Mouse (Mus musculus) liver, embryonic 15.5 days (tissue): ENCODE data around the gene Cpa2. TPM values are rescaled to one million over a fixed set of nuclear protein-coding genes. Genes with fewer than 3 reads are reported as not detected.

Experiments used
- ATAC-seq: fragments of 200-750 bp; cut with Nextera tagmentation; 2 replicates; pipeline ENCODE4 v1.8.0; 2017; ENCODE audit warnings: moderate number of reproducible peaks, mild to moderate bottlenecking, moderate library complexity; ENCODE audit not compliant: insufficient read depth
- H3K27ac ChIP-seq: fragments of 300-500 bp; sonication (generic); replicated peaks from 2 replicates; pipeline ENCODE4 v1.5.1; 2015; ENCODE audit warnings: mild to moderate bottlenecking, inconsistent platforms
- H3K27me3 ChIP-seq: fragments of 300-500 bp; sonication (generic); 2 replicates; pipeline ENCODE4 v1.6.1; 2015; ENCODE audit warnings: mild to moderate bottlenecking, inconsistent platforms
- H3K36me3 ChIP-seq: fragments of 300-500 bp; sonication (generic); replicated peaks from 2 replicates; pipeline ENCODE4 v1.6.1; 2015; ENCODE audit warnings: moderate library complexity, mild to moderate bottlenecking, inconsistent platforms
- H3K4me1 ChIP-seq: fragments of 300-500 bp; sonication (generic); replicated peaks from 2 replicates; pipeline ENCODE4 v1.6.1; 2015; ENCODE audit warnings: inconsistent platforms
- H3K4me2 ChIP-seq: fragments of 300-500 bp; sonication (generic); 2 replicates; pipeline ENCODE4 v1.6.1; 2015; ENCODE audit warnings: moderate library complexity, mild to moderate bottlenecking, inconsistent platforms
- H3K4me3 ChIP-seq: fragments of 300-500 bp; sonication (generic); replicated peaks from 2 replicates; pipeline ENCODE4 v1.5.1; 2015; ENCODE audit warnings: mild to moderate bottlenecking, inconsistent platforms
- H3K9ac ChIP-seq: fragments of 300-500 bp; sonication (generic); 2 replicates; pipeline ENCODE4 v1.6.1; 2015; ENCODE audit warnings: moderate library complexity, mild to moderate bottlenecking, inconsistent platforms
- H3K9me3 ChIP-seq: fragments of 300-500 bp; sonication (generic); replicated peaks from 2 replicates; pipeline ENCODE4 v1.6.1; 2016; ENCODE audit warnings: inconsistent platforms
- WGBS: fragments of 180-500 bp; shearing (Covaris S2); methylation state at CpG from one replicate; pipeline ENCODE4 v1.1.7; 2015; ENCODE audit warnings: mixed read lengths; ENCODE audit not compliant: insufficient replicate concordance; 5-methylcytosine and 5-hydroxymethylcytosine counted together
- polyA plus RNA-seq: library from polyadenylated mRNA; unstranded; fragments of >200 nt; fragmentation: Nextera tagmentation; extraction: Ambion mirVana; gene quantifications from 2 replicates; pipeline ENCODE4 v1.2.1, GENCODE M21; 2015

Gene Cpa2
- polyA plus RNA-seq, 1 experiment from 2014 or later: 1.7 TPM

- ATAC-seq: no peak
- Histone ChIP-seq H3K9me3 (no peaks in the 10 kb centered on the region), H3K4me3 (no peak overlapping the region), H3K27ac (0 out of 2 replicates have a peak overlapping the region, but pooled peaks have one; percentile 9), H3K27me3 (peaks cover 87% of the 10 kb centered on the region), H3K4me1 (peaks cover 18% of the 10 kb centered on the region), H3K36me3 (no peaks in the 10 kb centered on the region), H3K9ac (no peak overlapping the region), H3K4me2 (peak overlapping the region; percentile 33)
- 14% methylated on average over 15 of the region's 15 CpGs for WGBS
These were observed 7.9 kb downstream of the Cpa2 start for GRCm38 (mm10) chr6:30549231-30549761.

- no peak overlapping the region for H3K4me3 ChIP-seq
- ATAC-seq: no peak
- no peaks in the 10 kb centered on the region for H3K9me3 ChIP-seq
- peaks cover 73% of the 10 kb centered on the region for H3K27me3 ChIP-seq
- H3K4me1 ChIP-seq: peaks cover 18% of the 10 kb centered on the region
- H3K4me2 ChIP-seq: no peak overlapping the region
- 41% methylated on average over 7 of the region's 7 CpGs for WGBS
- no peak overlapping the region for H3K9ac ChIP-seq
- H3K27ac ChIP-seq: no peak overlapping the region
- H3K36me3 ChIP-seq: no peaks in the 10 kb centered on the region
These were observed 9.3 kb downstream of the Cpa2 start for GRCm38 (mm10) chr6:30550496-30551192.

GRCm38 (mm10) chr6:30551193-30551515, 9.8 kb downstream of the Cpa2 start:
- Histone ChIP-seq H3K4me1 (peaks cover 18% of the 10 kb centered on the region), H3K27ac (no peak overlapping the region), H3K4me2 (no peak overlapping the region), H3K36me3 (no peaks in the 10 kb centered on the region), H3K27me3 (peaks cover 68% of the 10 kb centered on the region), H3K4me3 (no peak overlapping the region), H3K9ac (no peak overlapping the region), H3K9me3 (no peaks in the 10 kb centered on the region)
- no peak for ATAC-seq

- Histone ChIP-seq H3K27me3 (peaks cover 61% of the 10 kb centered on the region), H3K4me3 (no peak overlapping the region), H3K9me3 (no peaks in the 10 kb centered on the region), H3K36me3 (no peaks in the 10 kb centered on the region), H3K4me1 (peaks cover 13% of the 10 kb centered on the region), H3K4me2 (no peak overlapping the region), H3K9ac (no peak overlapping the region), H3K27ac (no peak overlapping the region)
- 18% methylated on average over 23 of the region's 23 CpGs for WGBS
- no peak for ATAC-seq
These were observed 10.5 kb downstream of the Cpa2 start for GRCm38 (mm10) chr6:30551644-30552580.

- Histone ChIP-seq H3K9me3 (no peaks in the 10 kb centered on the region), H3K27me3 (peaks cover 54% of the 10 kb centered on the region), H3K9ac (no peak overlapping the region), H3K4me2 (no peak overlapping the region), H3K36me3 (no peaks in the 10 kb centered on the region), H3K4me1 (peaks cover 13% of the 10 kb centered on the region), H3K4me3 (no peak overlapping the region), H3K27ac (no peak overlapping the region)
- ATAC-seq: no peak
- 45% methylated on average over 6 of the region's 6 CpGs for WGBS
These were observed 11.2 kb downstream of the Cpa2 start for GRCm38 (mm10) chr6:30552628-30553027.

GRCm38 (mm10) chr6:30553381-30554010, 12.1 kb downstream of the Cpa2 start:
- peaks cover 45% of the 10 kb centered on the region for H3K27me3 ChIP-seq
- H3K4me1 ChIP-seq: peaks cover 8% of the 10 kb centered on the region; the same call in 1 of the 2 replicates
- ATAC-seq: no peak
- no peak overlapping the region for H3K27ac ChIP-seq
- H3K4me3 ChIP-seq: no peak overlapping the region
- WGBS: 60% methylated on average over 7 of the region's 7 CpGs
- no peaks in the 10 kb centered on the region for H3K36me3 ChIP-seq
- no peak overlapping the region for H3K9ac ChIP-seq
- H3K9me3 ChIP-seq: no peaks in the 10 kb centered on the region
- no peak overlapping the region for H3K4me2 ChIP-seq

- no peaks in the 10 kb centered on the region for H3K36me3 ChIP-seq
- ATAC-seq: no peak
- no peak overlapping the region for H3K4me3 ChIP-seq
- H3K9me3 ChIP-seq: no peaks in the 10 kb centered on the region
- peaks cover 41% of the 10 kb centered on the region for H3K27me3 ChIP-seq
- H3K4me1 ChIP-seq: peaks cover 6% of the 10 kb centered on the region; the same call in 1 of the 2 replicates
- WGBS: 71% methylated on average over 5 of the region's 5 CpGs
- H3K9ac ChIP-seq: no peak overlapping the region
- H3K27ac ChIP-seq: no peak overlapping the region
- H3K4me2 ChIP-seq: no peak overlapping the region
These were observed 12.7 kb downstream of the Cpa2 start for GRCm38 (mm10) chr6:30554092-30554491.

GRCm38 (mm10) chr6:30554621-30555170, 13.3 kb downstream of the Cpa2 start:
- Histone ChIP-seq H3K4me1 (no peaks in the 10 kb centered on the region), H3K9me3 (no peaks in the 10 kb centered on the region), H3K4me3 (no peak overlapping the region), H3K9ac (no peak overlapping the region), H3K27ac (no peak overlapping the region), H3K36me3 (no peaks in the 10 kb centered on the region), H3K27me3 (peaks cover 35% of the 10 kb centered on the region), H3K4me2 (no peak overlapping the region)
- ATAC-seq: no peak
- 84% methylated on average over 5 of the region's 5 CpGs for WGBS

- no peak for ATAC-seq
- H3K4me2 ChIP-seq: no peak overlapping the region
- no peaks in the 10 kb centered on the region for H3K9me3 ChIP-seq
- H3K4me1 ChIP-seq: no peaks in the 10 kb centered on the region
- H3K9ac ChIP-seq: no peak overlapping the region
- H3K27ac ChIP-seq: no peak overlapping the region
- 25% methylated on average over 4 of the region's 9 CpGs for WGBS
- peaks cover 23% of the 10 kb centered on the region for H3K27me3 ChIP-seq
- no peak overlapping the region for H3K4me3 ChIP-seq
- no peaks in the 10 kb centered on the region for H3K36me3 ChIP-seq
These were observed 14.7 kb downstream of the Cpa2 start for GRCm38 (mm10) chr6:30556080-30556479.

- Histone ChIP-seq H3K27me3 (peaks cover 5% of the 10 kb centered on the region), H3K4me1 (no peaks in the 10 kb centered on the region), H3K9ac (no peak overlapping the region), H3K9me3 (no peaks in the 10 kb centered on the region), H3K36me3 (no peaks in the 10 kb centered on the region), H3K27ac (no peak overlapping the region), H3K4me3 (no peak overlapping the region), H3K4me2 (no peak overlapping the region)
- ATAC-seq: no peak
- 30% methylated on average over 1 of the region's 1 CpGs for WGBS
These were observed 18.3 kb downstream of the Cpa2 start for GRCm38 (mm10) chr6:30559726-30560125.

GRCm38 (mm10) chr6:30562132-30562531, 20.8 kb downstream of the Cpa2 start:
- Histone ChIP-seq H3K4me3 (no peak overlapping the region), H3K27me3 (peaks cover 5% of the 10 kb centered on the region), H3K36me3 (no peaks in the 10 kb centered on the region), H3K4me1 (no peaks in the 10 kb centered on the region), H3K4me2 (no peak overlapping the region), H3K9me3 (no peaks in the 10 kb centered on the region), H3K9ac (no peak overlapping the region), H3K27ac (no peak overlapping the region)
- no peak for ATAC-seq
- WGBS: 50% methylated on average over 4 of the region's 4 CpGs
